ENCODE assay signal across 13 mouse cellular contexts in the genomic region with DNA sequence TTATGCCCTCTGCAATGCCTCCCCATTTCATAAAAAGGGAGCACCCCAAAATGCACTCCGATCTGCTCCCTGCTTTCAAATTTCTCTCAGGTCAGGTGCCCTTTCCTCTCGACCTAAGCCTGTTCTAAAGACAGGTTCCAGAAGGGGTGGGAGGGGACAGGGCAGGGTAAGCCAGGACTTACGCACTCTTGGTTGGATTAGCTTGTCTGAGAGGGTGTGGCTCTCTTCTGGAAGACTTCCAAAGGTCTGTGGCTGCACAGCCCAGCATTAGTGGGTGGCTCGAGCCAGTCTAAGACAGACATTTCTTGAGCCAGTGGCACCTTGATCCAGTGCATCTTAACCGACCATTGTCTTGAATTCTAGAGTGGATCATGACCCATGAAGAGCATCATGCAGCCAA. TPM values are rescaled to one million over a fixed set of nuclear protein-coding genes. Genes with fewer than 3 reads are reported as not detected.
DNase-seq lines count a peak whose midpoint lies in the region; ATAC-seq and TF ChIP-seq lines count a peak whose summit lies in the region.
"Had no signal": no experiment of that assay in that cellular context is flagged by ENCODE, and none has a peak within 500 bp of the region (broad histone marks: within the 10 kb centered on the region; RNA-seq: fewer than 3 reads in every experiment).

No protein-coding gene starts in this region.

- H3K4me1 ChIP-seq in lung, postnatal 0 days (ENCODE audit: insufficient read depth, low read depth, low read length) = peaks cover 8% of the 10 kb centered on the region; the same call in 1 of the 2 replicates
- 0 out of 2 replicates have a peak, but pooled peaks cover 9% of the 10 kb centered on the region for H3K4me1 ChIP-seq in intestine, postnatal 0 days (replicated peaks; ENCODE audit: control insufficient read depth, insufficient read depth, low read length)
- 0 out of 2 replicates have a peak, but pooled peaks cover 3% of the 10 kb centered on the region for H3K4me1 ChIP-seq in stomach, postnatal 0 days (replicated peaks; ENCODE audit: control insufficient read depth, insufficient read depth)

- H3K9me3 ChIP-seq in lung, postnatal 0 days (ENCODE audit: low read length) = no peaks in the 10 kb centered on the region
- H3K9me3 ChIP-seq in intestine, postnatal 0 days (ENCODE audit: control insufficient read depth) = no peaks in the 10 kb centered on the region
- no peaks in the 10 kb centered on the region for H3K9me3 ChIP-seq in stomach, postnatal 0 days (ENCODE audit: control insufficient read depth, low read length)
- H3K9me3 ChIP-seq: embryonic facial prominence, embryonic 13.5 days; limb, embryonic 12.5 days had no signal

- 50% methylated on average over 5 of the region's 5 CpGs for WGBS in lung, postnatal 0 days
- 50% methylated on average over 5 of the region's 5 CpGs for WGBS in intestine, postnatal 0 days
- 48% methylated on average over 5 of the region's 5 CpGs for WGBS in stomach, postnatal 0 days

- peak; percentile 79 for DNase-seq in gastrocnemius, adult 18-20 months (ENCODE audit: low spot score)
- no peak for DNase-seq in gastrocnemius, postnatal 10 days
- DNase-seq in lung, postnatal 0 days (ENCODE audit: low spot score) = peak; percentile 43
- DNase-seq in lung, postnatal 4 days = no peak
- peak; percentile 63 for DNase-seq in stomach, postnatal 0 days (ENCODE audit: low spot score)
- DNase-seq in left cerebral cortex, adult 11 months (ENCODE audit: low spot score) = no peak
- DNase-seq in testis, postnatal 10 days (ENCODE audit: low spot score) = no peak
- DNase-seq: B cell, adult 2 months; cerebellum, adult 11 months had no signal

- H3K4me2 ChIP-seq in lung, postnatal 0 days (replicated peaks; ENCODE audit: low read depth, low read length) = no peak overlapping the region
- peak overlapping the region; percentile 38; the same call in 1 of the 2 replicates for H3K4me2 ChIP-seq in intestine, postnatal 0 days (replicated peaks; ENCODE audit: low read depth)
- no peak overlapping the region for H3K4me2 ChIP-seq in stomach, postnatal 0 days (replicated peaks; ENCODE audit: low read depth)
- H3K4me2 ChIP-seq: embryonic facial prominence, embryonic 13.5 days; limb, embryonic 12.5 days; midbrain, embryonic 11.5 days had no signal

- no peak overlapping the region for H3K27ac ChIP-seq in lung, postnatal 0 days (ENCODE audit: low read length)
- H3K27ac ChIP-seq in intestine, postnatal 0 days (ENCODE audit: low read depth, low read length) = no peak overlapping the region
- no peak overlapping the region for H3K27ac ChIP-seq in stomach, postnatal 0 days (replicated peaks)
- H3K27ac ChIP-seq: embryonic facial prominence, embryonic 13.5 days; limb, embryonic 12.5 days had no signal

- H3K36me3 ChIP-seq in lung, postnatal 0 days (ENCODE audit: insufficient read depth, low read length) = no peaks in the 10 kb centered on the region; the same call in 1 of the 2 replicates
- H3K36me3 ChIP-seq in intestine, postnatal 0 days (ENCODE audit: control insufficient read depth, insufficient read depth) = peaks cover 13% of the 10 kb centered on the region
- no peaks in the 10 kb centered on the region; the same call in 1 of the 2 replicates for H3K36me3 ChIP-seq in stomach, postnatal 0 days (ENCODE audit: control insufficient read depth, insufficient read depth, low read length)

- no peak for TF ChIP-seq EP300 in lung, postnatal 0 days (IDR thresholded peaks at IDR 0.05)
- TF ChIP-seq EP300 in stomach, postnatal 0 days (optimal IDR thresholded peaks at IDR 0.05) = no peak

- no peaks in the 10 kb centered on the region for H3K27me3 ChIP-seq in lung, postnatal 0 days (replicated peaks; ENCODE audit: insufficient read depth, low read length)
- no peaks in the 10 kb centered on the region for H3K27me3 ChIP-seq in intestine, postnatal 0 days (replicated peaks; ENCODE audit: control insufficient read depth, insufficient read depth, low read length)
- no peaks in the 10 kb centered on the region for H3K27me3 ChIP-seq in stomach, postnatal 0 days (ENCODE audit: control insufficient read depth, insufficient read depth, low read length)
- H3K27me3 ChIP-seq: embryonic facial prominence, embryonic 13.5 days; limb, embryonic 12.5 days had no signal

- no peak for TF ChIP-seq CTCF in lung, postnatal 0 days (IDR thresholded peaks at IDR 0.05)
- no peak for TF ChIP-seq CTCF in intestine, postnatal 0 days (IDR thresholded peaks at IDR 0.05; ENCODE audit: low read depth)
- TF ChIP-seq CTCF in stomach, postnatal 0 days (IDR thresholded peaks at IDR 0.05; ENCODE audit: low read depth) = no peak

- H3K4me3 ChIP-seq in lung, postnatal 0 days (ENCODE audit: low read depth, low read length) = no peak overlapping the region
- no peak overlapping the region for H3K4me3 ChIP-seq in intestine, postnatal 0 days (ENCODE audit: low read depth, low read length)
- H3K4me3 ChIP-seq in stomach, postnatal 0 days (ENCODE audit: low read depth, low read length) = no peak overlapping the region
- H3K4me3 ChIP-seq: embryonic facial prominence, embryonic 13.5 days; limb, embryonic 12.5 days had no signal

- H3K9ac ChIP-seq in lung, postnatal 0 days (replicated peaks; ENCODE audit: low read depth) = no peak overlapping the region
- no peak overlapping the region for H3K9ac ChIP-seq in intestine, postnatal 0 days (ENCODE audit: low read depth, low read length)
- H3K9ac ChIP-seq in stomach, postnatal 0 days (ENCODE audit: low read length) = no peak overlapping the region
- H3K9ac ChIP-seq: embryonic facial prominence, embryonic 13.5 days; limb, embryonic 12.5 days had no signal

- ATAC-seq in lung, postnatal 0 days = peak; percentile 43; the same call in 1 of the 2 replicates
- ATAC-seq in intestine, postnatal 0 days = peak; percentile 50
- peak; percentile 78 for ATAC-seq in stomach, postnatal 0 days (ENCODE audit: low FRiP score, low TSS enrichment)

RNA-seq across cellular contexts. Expression of a gene that starts 18.2 kb away (rescaled TPM):
- 1 to 10 TPM; 6.1 to 6.3 TPM for total RNA-seq in gastrocnemius, adult 18-20 months (2021)
- total RNA-seq in gastrocnemius, postnatal 10 days (2021) = 10 to 100 TPM in 1 of 2 experiments, 1 to 10 TPM in 1; 9.6 to 13.3 TPM
- polyA plus RNA-seq in lung, postnatal 0 days (2015; fragmentation: Nextera tagmentation; extraction: Ambion mirVana) = 9.2 and 10.2 TPM in 2 replicates
- polyA plus RNA-seq in intestine, postnatal 0 days (2015; fragmentation: Nextera tagmentation; extraction: Ambion mirVana) = 7.3 and 8.6 TPM in 2 replicates
- 10.0 and 10.8 TPM in 2 replicates for polyA plus RNA-seq in stomach, postnatal 0 days (2015; fragmentation: Nextera tagmentation; extraction: Ambion mirVana)

RNA-seq across cellular contexts. Expression of a gene that starts 19.4 kb away (rescaled TPM):
- total RNA-seq in gastrocnemius, adult 18-20 months (2021) = 1,000 to 10,000 TPM; 2,870 to 2,899 TPM
- 1,000 to 10,000 TPM; 1,073 to 1,245 TPM for total RNA-seq in gastrocnemius, postnatal 10 days (2021)
- polyA plus RNA-seq in lung, postnatal 0 days (2015; fragmentation: Nextera tagmentation; extraction: Ambion mirVana) = 12.8 and 15.5 TPM in 2 replicates
- 15.6 and 17.3 TPM in 2 replicates for polyA plus RNA-seq in intestine, postnatal 0 days (2015; fragmentation: Nextera tagmentation; extraction: Ambion mirVana)
- polyA plus RNA-seq in stomach, postnatal 0 days (2015; fragmentation: Nextera tagmentation; extraction: Ambion mirVana) = 15.5 and 16.7 TPM in 2 replicates

RNA-seq across cellular contexts. Expression of a gene that starts 53.6 kb away (rescaled TPM):
- 100 to 1,000 TPM; 113 to 114 TPM for total RNA-seq in gastrocnemius, adult 18-20 months (2021)
- 100 to 1,000 TPM; 137 to 157 TPM for total RNA-seq in gastrocnemius, postnatal 10 days (2021)
- 40.3 and 42.3 TPM in 2 replicates for polyA plus RNA-seq in lung, postnatal 0 days (2015; fragmentation: Nextera tagmentation; extraction: Ambion mirVana)
- polyA plus RNA-seq in intestine, postnatal 0 days (2015; fragmentation: Nextera tagmentation; extraction: Ambion mirVana) = 41.9 and 46.6 TPM in 2 replicates
- polyA plus RNA-seq in stomach, postnatal 0 days (2015; fragmentation: Nextera tagmentation; extraction: Ambion mirVana) = 31.3 and 31.9 TPM in 2 replicates

RNA-seq across cellular contexts. Expression of a gene that starts 55.2 kb away (rescaled TPM):
- not detected for total RNA-seq in gastrocnemius, adult 18-20 months (2021)
- total RNA-seq in gastrocnemius, postnatal 10 days (2021) = not detected
- 0.04 and 0.07 TPM in 2 replicates for polyA plus RNA-seq in lung, postnatal 0 days (2015; fragmentation: Nextera tagmentation; extraction: Ambion mirVana)
- 0.87 and 1.2 TPM in 2 replicates for polyA plus RNA-seq in intestine, postnatal 0 days (2015; fragmentation: Nextera tagmentation; extraction: Ambion mirVana)
- 0.92 and 0.95 TPM in 2 replicates for polyA plus RNA-seq in stomach, postnatal 0 days (2015; fragmentation: Nextera tagmentation; extraction: Ambion mirVana)

Comparison
In these comparisons a context has a peak if more than half of its experiments do, and no peak if none do; other contexts are left out.
1. DNase-seq: peak in gastrocnemius, adult 18-20 months (single experiment), lung, postnatal 0 days (single experiment) and stomach, postnatal 0 days (single experiment); none in gastrocnemius, postnatal 10 days (single experiment), lung, postnatal 4 days (0 of 2), left cerebral cortex, adult 11 months (single experiment) and testis, postnatal 10 days (single experiment).
2. Peak in every context shown above with its lines, with median percentiles within 50 percentile points of each other: ATAC-seq.